Mouse (Mus musculus): ENCODE results near the gene Fxyd5.

Fxyd5 gene

DNA sequence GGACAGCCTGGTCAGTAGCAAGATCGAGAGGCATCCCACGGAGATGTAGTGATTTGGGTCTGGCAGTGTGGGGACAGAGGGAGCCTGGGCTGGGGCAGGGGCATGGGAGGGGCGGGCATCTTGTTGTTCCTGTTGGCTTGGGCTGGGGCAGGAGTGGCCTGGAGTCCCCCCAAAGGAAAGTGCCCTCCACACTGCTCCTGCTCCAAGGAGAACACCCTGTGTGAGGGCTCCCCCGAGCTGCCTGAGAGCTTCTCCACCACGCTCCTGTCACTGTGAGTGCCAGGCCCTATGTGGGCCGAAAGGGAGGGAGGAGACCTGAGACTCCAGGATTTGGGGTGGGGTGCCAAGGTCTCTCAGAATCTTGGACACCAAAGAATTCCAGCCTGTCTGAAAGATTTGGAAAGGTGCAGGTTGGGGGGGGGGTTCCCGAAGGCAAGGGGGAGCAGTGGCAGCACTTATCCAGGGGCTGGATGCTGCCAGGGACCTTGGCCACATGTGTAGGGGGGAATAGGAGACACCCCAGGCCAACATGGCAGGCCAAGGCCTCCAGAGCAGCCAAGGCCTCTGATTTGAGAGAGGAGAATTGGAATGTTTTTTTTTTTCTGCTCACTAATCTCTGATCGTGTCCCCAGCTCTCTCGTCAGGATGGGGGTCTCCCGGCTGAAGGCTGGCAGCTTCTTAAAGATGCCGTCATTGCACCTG lies 17.8 kb upstream of the Fxyd5 start:
- no peak for DNase-seq

DNA sequence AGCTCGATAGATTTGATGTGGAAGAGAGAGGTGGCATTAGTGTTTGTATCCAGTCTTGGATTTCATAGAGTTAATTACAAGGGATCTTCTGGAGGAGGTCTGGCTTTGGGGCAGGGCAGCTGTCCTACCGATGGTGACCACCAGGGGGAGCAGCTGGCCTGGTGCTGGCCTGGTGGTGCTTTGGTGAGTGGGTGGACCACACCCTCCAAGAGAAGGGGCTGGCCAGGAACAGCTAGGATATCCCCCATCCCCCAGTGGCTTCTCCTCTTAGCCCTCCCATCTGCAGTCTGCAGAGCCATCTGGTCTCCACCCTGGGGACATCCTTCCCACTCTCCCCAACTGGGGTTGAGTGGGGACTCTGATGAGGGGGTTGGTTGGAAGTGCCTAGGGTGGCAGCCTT lies 16.8 kb upstream of the Fxyd5 start, which contains the start of gene Lgi4:
Gene Lgi4, plus strand, starts transcription at position 235 of the 400 bp plus-strand sequence.
- DNase-seq = peak; percentile 84

DNA sequence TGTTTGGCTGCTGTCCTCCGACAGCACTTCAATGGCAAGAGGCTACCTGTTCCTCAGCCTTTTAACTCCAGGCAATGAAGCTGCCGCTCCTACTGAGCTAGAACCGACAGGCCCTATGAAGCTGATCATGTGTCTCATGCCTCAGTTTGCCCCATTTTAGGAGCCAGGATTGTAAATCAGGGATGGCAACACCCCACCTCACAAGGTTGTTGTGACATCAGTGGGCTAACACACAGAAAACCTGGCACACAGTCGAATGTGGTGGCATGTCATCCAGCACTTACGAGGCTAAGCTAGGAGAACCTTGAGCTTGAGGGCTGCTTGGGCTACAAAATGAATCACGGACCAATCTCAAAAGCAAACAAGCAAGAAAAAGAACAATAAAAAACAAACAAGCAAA lies 15.9 kb upstream of the Fxyd5 start:
- DNase-seq = no peak

DNA sequence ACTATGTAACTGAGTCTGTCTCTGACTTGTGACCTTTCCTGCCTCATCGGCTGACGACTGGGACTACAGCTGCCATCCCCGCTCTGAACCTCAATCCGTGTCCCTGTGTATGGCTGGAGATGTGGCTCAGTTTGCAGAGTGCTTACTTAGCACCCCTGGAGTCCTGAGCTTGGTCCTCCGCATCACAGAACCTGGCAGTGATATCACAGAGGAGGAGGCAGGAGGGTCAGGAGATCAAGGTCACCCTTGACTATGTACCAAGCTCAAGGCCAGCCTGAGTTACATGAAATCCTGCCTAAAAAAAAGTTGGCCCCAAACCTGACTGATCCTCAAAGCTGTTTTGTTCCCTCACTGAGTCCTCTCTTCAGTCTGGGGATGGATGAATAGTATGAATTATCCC lies 15.4 kb upstream of the Fxyd5 start:
- no peak for DNase-seq

DNA sequence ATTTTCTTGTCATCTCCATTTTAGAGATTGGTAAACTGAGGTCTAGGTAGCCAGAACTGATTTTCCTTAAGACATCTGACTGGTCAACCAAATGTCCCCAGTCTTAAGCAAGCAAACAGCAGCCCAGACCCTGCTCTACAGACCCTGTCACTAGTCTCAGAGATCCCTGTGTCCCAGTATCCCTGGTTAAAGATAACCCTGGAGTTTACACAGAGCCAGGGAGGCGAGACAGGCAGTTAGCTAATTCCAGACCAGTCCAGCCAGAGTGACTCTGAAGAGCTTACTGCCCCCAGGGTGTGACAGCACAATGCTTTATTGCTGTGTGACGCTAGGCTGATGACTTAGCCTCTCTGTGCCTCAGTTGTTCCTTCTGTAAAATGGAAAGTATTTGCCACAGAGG lies 14.8 kb upstream of the Fxyd5 start, which contains the start of gene Fxyd1:
Gene Fxyd1, minus strand, starts transcription at position 129 of the 400 bp plus-strand sequence.
- DNase-seq = no peak

DNA sequence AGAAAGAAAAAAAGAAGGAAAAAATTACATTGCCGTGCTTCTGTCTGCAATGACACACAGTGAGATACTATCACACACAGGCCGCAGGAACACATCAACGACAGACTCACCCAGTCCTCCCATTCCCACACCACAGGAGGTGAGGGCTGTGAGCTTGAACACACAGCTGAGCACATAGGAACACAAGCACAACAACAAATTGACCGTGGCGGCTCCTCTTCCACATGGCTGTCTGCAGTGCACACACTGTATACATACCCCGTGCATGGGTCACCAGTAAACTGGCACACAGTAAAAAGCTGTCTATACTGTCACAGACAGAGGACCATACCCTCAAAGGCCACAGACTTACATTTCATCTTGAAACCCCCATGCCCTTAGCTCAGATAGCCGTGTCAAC lies 14.2 kb upstream of the Fxyd5 start:
- no peak for DNase-seq

DNA sequence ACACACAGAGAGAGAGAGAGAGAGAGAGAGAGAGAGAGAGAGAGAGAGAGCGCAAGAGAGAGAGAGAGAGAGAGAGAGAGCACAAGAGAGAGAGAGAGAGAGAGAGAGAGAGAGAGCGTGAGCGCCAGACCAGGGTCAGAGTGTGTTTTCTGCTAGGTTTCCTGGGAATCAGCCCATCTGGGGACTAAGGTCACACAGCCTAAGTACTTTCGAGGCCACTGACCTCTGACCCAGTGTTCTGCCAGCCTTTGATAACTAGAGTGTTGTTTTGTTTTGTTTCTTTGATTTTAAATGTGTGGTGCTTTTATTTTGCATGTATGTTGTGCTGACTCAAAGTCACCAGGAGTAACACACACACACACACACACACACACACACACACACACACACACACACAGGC lies 13.6 kb upstream of the Fxyd5 start:
- no peak for DNase-seq

DNA sequence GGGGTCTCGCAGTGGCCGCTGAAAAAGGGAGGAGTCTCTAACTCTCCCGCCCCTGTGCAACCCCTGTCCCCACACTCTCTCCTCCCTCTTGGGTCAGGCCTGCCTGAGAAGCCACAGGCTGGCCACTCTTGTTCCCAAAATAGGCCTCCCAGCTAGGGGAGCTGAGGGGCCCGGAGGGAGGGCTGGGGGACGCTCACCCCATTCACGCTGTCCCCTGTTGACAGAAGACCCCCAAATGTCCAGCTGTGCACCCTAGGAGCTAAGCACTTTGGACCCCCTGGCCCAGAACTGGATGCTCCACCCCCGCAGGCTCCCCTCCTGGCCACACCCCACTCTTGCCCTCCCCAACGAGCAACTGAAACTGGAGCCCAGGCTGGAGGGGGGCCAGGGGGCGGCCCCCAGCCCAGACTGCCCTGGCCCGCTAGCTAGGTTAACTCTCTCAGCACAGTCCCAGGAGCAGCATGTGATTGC lies 13.1 kb upstream of the Fxyd5 start:
- no peak for DNase-seq

DNA sequence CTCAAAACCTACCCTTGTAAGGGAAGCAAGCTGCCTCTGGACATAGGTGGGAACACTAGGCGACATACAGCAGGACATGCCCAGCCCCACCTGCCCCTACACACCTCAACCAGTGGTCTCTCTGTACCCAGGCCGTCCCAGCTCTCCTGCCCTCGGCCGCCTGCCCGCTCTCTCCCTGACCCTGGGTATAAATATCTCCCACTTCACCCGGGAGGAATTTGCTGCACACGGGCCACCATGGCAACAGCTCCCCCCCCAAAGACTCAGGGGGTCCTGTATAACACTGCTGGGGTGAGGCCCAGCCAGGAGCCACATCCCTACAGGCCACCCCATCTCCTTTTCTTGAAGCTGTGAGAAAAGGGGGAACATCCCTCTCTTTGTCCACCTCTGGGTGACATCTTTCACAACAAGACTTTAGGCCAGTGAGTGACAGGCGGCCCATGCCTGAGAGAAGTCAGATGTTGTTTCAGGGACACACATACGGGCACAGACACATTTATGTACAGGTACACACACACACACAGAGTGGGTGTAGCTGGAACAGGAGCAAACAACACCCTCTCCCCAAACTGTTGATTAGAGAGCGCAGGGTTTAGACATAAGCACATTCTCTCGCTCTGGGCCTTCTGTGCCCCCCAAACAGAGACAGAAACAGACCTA lies 12.5 kb upstream of the Fxyd5 start:
- no peak for DNase-seq

DNA sequence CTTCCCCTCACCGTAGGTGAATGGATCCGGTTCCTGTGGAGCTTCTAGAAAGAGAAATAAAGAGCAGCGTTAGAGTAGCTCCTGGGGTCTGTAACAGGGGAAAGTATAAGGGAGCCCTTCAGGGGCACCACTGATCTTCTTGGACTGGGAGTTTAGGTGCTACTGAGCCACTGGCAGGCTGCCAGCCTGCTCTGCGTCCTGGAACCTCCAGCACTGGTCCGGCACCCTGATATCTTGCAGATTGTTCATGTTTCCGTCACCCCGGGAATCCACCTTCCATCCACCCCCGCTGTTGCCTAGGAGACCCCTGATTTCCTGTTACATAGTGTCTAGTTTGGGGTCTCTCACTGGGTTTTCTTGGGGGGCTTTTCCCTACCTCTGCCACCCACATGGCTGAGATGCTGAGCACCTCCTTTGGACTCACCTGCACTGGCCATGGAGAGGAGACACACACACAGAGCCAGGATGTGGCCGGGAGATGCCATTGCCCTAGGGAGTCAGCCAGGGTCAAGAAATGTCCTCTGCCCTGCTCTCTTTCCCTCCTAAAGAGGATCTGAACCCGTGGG lies 11.7 kb upstream of the Fxyd5 start:
- no peak for DNase-seq

DNA sequence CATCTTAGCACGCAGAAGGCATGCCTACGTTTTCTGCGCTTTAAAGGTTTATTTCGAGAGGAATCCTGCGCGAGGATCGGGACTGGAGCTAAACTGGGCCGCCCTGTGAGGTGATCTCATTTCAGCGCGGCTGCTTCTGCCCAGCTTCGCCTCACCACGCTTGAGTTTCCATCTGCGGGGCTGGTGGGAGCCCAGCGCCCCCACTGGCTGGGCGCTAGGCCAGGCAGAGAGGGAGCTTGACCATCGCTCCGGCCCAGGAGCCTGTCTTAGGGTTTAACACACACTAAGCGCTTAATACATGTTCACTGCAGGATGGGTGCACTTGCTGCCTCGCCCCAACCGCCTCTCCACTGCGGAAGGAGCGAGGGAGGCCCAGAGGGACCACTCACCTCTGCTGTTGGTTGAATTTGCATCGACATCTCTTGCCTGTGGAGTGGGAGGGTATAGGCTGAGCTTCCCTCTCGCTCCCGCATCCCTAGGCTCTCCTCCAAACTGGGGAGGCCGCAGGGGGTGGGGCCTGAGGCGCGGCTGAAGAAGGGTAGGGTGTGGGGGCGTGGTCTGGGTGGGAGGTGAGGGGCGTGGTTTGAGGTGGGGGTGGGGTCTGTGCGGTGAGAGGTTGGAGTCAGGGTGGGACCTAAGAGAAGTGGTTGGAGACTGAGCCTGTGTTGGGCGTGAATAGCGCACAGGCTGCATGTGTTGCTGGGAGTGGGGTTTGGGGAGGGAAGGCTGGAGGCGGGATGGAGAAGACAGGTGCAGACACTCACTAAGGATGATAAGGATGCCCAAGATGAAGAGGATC lies 10.6 kb upstream of the Fxyd5 start:
- peak; percentile 66 for DNase-seq

DNA sequence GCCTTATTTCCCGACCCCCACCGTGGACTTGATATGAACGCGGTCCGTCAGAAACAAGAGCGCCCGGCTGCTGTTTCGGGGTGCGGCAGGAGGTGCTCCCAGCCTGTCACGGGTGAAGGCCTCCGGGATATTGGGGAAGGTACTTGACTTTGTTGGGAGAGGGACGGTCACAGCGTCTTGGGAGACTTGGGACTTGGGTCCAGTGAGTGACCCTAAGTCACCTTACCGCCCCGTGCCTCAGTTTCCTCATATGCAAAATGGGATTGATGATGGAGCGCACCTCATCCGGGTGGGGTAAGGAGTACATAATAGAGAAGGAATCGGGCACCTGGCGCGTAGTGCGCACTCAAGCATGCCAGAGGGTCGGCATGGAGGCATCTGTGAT lies 10.0 kb upstream of the Fxyd5 start:
- no peak for DNase-seq

DNA sequence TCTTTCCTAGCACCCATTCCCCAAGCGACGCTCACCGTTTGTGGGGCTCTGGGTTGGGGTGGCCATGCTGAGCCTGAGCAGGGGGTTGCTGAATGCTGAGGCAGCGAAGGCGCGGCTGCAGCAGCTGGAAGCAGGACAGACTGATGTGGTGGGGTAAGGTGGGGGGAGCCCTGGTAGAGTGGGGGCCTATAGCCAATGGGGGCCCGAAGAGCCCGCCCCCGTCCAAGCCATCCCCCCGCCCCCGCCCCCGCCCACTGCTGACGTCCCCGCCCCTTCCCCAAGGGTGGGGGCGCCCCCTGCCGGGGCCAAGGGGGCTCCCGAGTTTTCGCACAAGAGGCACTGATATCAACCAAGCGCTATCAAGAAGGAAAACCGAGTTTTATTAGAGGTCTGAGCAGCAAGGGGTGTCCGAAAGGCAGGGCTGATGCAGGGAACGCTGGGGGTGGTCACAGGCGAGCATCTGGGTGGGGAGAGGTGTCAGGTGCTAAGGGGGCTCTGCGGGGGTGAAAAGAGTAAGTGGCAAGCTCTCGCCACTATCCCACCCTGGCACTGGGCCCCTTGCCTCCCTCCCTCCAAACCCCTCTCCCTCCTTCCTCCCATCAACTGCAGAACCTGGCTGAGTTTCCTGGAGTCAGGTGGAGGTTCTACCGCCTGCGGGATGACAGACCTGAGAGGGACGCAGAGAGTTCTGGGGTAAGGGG lies 9.2 kb upstream of the Fxyd5 start, which contains the start of gene Fxyd7:
Gene Fxyd7, minus strand, starts transcription at position 147 of the 701 bp plus-strand sequence.
- peak; percentile 69 for DNase-seq

DNA sequence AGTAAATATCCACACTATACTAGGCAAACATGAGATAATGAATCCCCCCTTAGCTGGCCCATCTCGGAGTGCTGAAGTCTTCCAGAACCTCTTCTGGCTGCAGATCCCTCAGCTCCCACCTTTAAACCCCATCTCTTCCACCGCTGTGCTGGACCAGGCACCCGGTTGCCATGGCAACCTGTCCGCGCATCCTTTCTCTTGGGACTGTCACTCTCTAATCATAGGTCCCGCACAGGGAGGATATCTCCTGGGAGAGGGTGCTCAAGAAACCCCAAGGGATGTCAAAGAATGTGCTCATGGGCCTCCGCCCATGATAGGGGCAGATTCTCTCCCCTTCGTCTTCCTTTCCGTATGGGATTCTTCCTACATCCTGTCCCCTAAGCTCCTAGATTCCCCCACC lies 8.6 kb upstream of the Fxyd5 start:
- DNase-seq = no peak

DNA sequence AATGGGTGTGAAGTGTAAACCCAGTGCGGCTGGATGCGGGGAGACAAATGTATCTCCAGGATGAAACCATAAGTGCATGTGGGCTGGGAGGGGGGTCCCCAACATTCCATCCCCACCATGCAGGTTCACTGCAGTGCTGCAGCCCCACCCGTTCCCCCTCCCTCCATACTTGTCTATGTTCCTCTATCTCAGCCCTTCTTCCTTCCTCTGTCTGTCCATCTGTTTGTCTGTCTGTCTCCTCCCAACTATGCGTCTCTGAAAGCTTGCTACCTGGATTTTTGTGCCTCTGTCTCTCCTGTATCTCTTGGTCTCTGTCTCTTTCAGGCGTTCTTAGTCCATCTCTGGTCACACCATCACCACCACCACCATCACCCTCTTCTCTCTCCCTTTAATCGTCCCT lies 8.2 kb upstream of the Fxyd5 start:
- no peak for DNase-seq

DNA sequence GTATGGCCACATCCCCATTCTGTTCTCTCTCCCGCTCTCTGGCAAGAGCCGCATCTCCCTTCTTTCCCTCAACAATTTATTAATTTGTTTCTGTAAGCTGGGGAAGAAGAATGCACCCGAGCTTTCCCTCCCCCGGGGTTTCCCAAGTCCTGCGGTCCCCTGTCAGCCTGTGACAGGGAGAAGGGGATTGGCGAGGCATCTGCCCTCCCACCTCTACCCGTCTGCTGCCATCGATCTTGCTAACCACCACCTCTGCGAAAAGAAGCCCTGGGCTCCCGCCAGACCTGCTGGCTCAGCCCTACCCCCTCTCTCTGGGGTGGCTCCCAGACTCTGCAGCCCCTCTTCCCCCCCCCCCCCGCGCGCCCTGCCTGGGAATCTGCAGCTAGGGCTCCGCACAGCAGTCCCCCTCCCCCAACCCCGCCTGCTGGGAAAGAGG lies 7.6 kb upstream of the Fxyd5 start:
- DNase-seq = no peak

DNA sequence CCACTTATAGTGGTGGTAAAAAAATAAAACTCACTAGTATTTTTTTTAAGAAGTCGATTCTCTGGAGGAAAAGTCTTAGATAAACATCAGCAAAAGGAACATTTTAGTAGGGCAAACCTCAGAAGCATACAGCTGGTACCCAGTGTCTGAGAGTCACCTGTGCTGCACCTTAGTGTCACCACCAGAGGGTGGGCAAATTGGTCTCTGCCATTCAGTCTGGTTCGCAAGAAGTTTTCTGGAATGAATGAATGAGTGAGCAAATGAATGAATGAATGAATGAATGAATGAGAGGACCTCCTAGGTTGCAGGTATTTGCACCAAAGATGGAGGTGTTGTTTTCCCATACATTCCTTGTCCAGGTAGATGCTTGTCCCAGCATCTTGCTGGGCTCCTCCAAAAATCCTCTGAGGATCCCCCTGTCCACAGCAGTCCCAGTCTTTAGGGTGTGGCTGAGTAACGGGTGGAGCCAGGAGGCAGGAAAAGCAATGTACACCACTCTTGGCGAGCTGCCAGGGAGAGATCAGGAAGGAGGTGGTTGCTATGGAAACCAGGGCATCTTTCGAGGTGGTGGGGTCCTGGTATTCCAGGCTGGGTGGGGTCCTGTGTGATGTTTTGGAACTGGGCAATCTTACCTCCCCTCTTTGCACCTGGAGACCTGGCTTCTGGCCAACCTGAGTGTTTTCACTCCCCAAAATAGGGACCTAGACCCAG lies 7.0 kb upstream of the Fxyd5 start:
- no peak for DNase-seq

DNA sequence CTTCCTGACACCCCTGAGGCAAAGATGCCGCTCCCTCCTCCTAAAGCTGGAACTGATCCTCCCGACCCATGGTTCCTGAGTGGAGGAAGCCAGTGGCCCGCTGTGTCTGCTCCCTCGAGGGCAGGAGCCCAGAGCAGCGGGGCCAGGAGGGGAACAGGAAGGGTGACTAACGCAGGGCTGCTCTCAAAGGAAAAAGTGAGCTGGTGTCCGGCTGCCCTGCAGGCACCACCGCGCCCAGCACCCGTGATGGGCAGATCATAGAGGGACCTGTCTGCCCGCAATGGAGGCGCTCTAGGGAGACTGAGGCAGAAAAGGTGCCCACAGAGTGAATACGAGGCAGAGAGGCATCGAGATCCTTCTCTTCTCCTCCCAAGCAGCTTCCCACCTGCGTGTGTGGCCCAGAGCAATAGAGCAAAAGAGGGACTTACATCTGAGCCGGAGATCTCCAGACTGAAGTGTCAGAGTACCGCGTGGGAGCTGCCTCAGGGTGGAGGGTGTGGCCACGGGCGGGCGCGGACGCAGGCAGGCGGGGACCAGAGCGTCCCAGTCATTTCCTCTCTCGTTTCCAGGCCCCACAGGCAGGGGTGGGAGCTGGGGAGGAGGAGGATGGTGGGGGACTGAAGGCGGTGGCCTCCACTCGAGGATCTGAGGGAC lies 492 bp downstream of the Fxyd5 start:
- DNase-seq = peak; percentile 76

DNA sequence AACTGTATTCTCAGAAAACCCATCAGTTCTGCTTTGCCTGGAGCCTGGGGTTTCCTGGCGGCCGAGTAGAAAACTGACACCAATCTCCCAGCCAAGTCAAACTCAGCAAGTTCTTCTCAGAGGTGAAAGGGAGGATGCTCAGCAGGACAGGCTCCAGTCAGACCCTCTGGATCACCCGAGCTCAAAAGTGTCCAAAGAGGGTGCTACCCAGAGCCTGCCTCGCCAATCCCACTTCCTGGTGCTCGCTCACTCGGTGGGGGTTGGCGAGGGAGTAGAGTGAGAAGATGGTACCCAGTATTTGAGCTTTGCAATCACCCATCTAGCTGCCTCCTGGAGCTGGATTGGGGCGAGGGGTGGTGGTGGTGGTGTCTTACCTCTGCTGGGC lies 1.3 kb downstream of the Fxyd5 start:
- peak; percentile 55 for DNase-seq

DNA sequence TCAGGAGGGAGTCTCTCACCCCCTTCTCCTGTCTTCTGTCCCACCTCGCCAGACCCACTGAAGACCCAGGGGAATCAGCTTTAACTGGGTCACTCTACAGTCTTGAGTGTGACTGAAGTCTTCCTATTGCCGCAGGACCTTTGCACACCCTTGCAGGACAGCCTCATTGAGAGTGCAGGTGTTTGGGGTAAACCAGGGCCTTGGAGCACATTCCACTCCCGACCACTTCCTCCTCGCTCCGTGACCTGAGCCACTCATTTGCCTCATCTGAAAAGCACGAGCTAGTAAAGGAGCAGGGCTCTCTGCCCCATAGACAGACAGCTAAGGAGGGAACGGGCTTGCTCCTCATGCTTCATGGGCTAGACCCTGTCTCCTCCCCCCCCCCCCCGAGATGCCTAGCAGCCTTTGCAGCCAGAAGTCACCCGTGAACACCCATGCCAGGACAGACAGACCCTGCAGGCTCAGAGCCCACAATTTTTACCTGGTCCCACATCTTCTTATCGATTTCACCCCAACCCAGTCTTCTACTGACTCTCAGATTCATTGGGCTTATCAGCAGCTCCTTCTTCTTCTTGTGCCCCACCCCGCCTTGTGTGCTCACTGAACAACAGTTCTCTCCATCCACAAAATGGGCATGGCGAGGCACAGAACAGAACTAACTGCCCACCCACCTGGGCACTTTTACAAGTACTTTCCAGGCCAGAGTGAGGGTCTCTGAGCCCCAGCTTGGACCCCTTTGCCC lies 1.8 kb downstream of the Fxyd5 start:
- peak; percentile 50 for DNase-seq

DNA sequence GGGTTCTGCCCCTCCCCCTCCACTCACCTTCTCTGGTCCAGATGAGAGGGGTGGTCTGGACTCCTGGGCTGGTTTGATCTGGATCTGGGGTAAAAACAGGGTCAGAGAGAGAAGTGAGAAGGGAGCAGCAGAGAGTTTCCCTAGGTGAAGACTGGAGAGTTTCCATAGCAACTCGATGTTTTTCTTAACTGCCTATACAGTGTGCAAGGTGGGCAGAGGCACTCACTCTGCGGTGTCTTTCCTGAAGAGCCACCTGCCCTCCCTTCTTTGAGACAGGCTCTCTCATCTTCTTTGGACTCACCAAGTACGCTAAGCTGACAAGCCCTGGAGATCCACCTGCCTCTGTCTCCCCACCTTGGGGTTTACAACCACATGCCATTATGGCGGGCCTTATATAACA lies 3.3 kb downstream of the Fxyd5 start:
- peak; percentile 42 for DNase-seq
